Mouse (Mus musculus) layer of hippocampus, adult 9-10 months (tissue): ENCODE results near the gene St3gal3.

ENCODE experiments used
- DNase-seq: peaks from one replicate; pipeline ENCODE4 v3.0.0; 2022; ENCODE audit warnings: low spot score

Gene St3gal3

DNA sequence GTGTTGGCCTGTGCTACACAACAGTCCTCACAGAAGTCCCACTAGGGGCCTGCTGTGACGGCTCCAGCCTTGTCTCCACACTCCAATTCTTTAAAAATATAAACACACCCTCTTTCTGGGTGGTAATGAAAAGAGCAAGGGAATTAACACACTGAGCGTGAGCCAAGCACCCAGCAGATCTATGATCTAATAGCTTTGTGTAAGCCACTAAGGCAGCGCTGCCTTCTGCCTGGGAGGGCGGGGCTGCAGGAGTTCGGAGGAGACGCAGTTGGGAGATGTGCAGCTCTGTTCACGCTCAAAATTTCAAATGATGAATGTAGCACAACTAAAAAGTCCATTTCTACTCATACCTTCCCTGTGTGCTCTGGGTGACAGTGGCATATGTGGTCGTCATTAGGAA lies 115.1 kb downstream of the St3gal3 start:
- no peak for DNase-seq

GRCm38 (mm10) chr4:118019218-118019617 lies 115.5 kb downstream of the St3gal3 start:
- DNase-seq: no peak

DNA sequence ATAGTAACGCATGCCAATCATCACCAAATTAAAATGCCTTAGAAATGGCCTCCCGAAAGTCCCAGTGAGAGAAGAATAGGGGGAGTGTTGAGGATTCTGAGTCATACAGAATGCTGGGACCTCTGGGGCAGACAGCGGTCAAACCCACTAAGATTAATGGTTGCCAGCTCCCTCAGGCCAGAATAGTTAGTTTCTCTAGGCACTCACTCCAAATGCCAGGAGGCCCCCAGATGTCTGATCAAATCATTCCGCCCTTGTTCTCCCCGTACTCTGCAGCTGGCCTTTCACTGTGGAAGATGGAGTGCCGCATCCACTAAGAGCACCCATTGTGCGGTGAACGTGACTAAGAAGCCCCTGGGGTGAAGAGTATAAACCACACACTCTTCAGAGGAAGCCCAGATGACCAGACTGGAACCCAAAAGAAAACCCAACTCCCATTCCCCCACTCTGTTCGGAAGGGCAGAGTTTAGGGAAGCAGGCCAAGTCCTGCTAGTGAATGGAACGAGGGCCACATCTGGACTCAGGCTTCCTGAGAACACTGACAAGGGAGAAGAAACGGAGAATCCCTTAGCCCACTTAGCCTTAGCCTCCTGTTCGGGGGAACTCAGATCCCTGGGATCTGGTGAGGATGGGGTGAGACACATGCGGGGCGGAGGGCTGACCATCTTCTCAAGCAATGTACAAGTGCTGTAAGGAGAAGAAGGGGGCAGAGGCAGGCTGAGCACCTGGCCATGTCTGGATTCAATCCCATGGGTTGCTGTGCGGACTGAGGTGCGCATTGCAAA lies 117.5 kb downstream of the St3gal3 start:
- no peak for DNase-seq

DNA sequence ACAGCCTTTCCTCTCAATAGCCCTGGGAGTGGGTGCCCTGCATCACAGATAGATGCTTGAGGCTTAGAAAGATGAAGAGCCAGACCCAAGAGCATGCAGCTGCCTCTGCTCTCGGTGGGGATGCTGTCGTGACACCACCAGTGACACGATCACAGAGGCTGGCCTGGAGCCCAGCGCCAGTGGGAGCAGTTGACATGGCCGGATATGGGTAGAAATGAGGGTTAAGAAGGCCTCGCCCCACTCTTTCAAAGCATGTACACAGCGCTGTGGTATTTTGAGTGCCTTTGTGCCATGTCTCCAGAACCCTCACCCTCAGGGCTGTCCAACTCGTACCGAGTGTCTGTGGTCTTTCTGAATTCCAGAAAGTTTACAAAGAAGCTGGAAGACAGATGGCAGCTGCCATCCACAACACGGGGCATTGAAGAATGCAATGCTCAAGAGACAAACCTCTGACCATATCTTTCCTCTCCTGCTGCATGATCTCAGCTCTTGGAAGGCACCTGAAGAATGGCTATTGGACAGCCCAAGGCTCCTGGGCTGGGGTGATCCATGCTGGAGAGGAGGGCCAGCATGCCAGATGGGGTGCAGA lies 118.3 kb downstream of the St3gal3 start:
- DNase-seq: no peak

DNA sequence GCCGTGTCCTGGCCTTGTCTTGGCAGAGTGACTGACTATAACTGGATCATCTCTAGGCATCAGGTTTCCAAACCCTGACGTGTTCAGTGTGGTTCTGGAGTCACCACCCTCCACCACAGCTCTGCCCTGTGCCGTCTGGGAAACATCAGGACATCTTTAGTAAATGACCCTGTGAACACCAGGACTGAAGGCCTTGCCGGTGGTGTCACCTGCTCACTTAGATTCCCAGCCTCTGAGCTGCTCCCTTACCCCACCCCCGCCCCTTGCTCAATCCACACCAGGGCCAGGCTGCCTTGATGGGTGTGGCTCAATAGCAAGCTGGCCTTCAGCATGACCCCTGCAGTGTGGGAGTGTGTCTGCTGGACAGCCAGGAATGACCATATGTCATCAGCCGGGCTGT lies 119.1 kb downstream of the St3gal3 start:
- no peak for DNase-seq

- no peak for DNase-seq
Observed at GRCm38 (mm10) chr4:118015126-118015525, 119.6 kb downstream of the St3gal3 start.

DNA sequence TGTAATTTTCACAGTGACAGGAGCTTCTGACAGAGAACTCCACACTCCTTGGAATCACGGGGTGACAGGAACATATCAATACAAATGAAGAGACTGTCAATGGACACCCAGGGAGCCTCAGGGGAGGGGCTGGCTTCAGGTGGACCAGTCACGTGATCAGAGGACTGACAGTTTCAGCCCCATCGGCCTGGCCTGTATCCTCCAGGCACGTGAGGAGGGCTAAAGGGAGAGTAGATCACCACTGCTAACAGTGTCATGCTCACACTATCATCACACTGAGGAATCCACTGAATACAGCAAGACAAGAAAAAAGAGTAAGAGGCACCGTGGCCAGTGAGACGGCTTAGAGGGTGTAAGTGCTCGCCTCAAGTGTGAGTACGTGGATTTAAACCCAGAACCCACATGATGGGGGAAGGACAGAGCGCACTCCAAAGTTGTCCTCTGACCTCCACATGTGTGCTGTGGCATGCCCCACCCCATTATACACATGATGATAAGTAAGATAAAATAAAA lies 124.0 kb downstream of the St3gal3 start:
- no peak for DNase-seq

GRCm38 (mm10) chr4:118008433-118009033 lies 126.2 kb downstream of the St3gal3 start:
- DNase-seq: no peak

GRCm38 (mm10) chr4:118001355-118001754 lies 133.4 kb downstream of the St3gal3 start:
- DNase-seq: no peak

GRCm38 (mm10) chr4:118000605-118001208 lies 134.0 kb downstream of the St3gal3 start:
- no peak for DNase-seq

- DNase-seq: no peak
Observed at GRCm38 (mm10) chr4:117999951-118000350, 134.8 kb downstream of the St3gal3 start.

DNA sequence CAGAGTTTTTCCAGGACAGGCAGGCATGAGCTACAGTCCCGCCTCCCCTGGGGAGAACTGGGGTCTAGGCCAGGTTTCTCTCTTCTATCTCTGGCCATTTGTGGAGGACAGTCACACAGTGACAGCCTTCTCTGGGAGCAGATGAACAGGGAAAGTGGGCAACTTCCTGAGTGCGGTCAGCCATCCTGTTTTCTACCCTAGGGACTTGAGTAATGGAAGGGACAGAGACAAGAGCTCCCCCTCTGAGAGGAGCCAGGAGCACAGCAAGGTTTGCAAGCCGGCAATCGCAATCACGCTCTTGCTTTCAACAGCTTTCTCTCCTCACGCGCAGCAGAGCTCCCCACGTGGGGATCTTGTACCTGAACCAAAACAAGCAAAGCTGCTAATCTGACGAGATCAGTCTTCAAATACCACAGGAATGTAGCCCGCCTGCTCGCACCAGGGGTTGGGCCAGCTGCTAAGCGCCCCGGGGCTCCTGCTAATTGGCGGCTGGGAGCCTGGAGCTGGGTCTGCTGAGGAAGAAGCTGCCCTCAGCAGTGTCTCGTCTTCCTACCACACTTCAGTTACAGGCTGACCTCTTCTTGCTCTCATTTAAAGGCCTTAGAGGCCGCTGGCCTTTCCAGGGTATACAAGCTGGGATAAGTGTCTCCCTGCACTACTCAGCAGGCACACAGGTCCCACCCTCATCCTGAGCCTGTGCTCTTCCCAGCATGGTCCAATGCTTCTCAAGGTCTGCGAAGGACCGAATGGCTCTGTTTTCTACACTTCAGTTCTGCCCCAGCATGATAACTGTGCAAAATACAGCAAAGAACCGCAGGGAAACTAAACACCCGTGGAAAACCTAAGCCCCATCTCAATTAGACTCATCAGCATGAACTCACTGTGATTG lies 137.1 kb downstream of the St3gal3 start:
- no peak for DNase-seq

- no peak for DNase-seq
Observed at GRCm38 (mm10) chr4:117996701-117997100, 138.0 kb downstream of the St3gal3 start.

DNA sequence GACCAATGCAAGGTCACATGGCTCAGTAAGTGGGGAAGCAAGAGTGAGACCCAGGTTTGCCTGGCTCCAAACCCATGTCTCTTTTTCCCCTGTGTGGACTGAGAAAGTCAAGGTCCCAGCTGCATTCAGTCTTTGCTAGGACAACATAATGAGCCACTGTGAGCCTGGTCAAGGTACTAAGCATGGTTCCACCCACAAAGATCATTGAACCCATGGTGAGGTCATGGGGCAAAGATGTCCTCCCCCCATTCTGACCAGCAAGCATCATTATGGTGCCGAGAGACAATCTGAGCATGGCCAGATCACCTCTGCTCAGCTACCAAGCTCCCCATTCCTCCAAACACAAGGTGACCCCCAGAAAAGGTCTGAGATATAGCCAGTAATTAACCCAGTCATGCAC lies 139.3 kb downstream of the St3gal3 start:
- no peak for DNase-seq

GRCm38 (mm10) chr4:117993421-117993820 lies 141.3 kb downstream of the St3gal3 start:
- DNase-seq: no peak

DNA sequence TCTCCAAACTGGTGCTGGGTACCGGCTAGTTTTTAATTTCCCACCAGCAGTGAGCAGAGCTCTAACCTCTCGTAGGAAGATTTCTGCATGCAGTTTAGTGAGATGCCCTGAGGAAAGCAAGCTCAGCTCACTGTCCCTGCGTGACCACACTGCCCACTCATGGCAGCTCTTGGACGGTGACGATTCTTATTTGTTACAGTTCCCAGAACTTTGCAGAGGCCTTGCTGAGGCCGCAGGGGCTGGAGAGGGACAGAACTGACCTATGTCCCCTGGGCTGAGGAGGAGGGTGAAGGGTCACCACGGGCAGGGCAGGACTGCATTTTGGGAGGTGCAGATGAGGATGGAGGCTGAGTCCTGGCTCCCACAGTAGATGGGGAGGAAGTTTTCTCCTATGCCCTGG lies 141.8 kb downstream of the St3gal3 start:
- no peak for DNase-seq

GRCm38 (mm10) chr4:117992036-117992435 lies 142.7 kb downstream of the St3gal3 start:
- no peak for DNase-seq

DNA sequence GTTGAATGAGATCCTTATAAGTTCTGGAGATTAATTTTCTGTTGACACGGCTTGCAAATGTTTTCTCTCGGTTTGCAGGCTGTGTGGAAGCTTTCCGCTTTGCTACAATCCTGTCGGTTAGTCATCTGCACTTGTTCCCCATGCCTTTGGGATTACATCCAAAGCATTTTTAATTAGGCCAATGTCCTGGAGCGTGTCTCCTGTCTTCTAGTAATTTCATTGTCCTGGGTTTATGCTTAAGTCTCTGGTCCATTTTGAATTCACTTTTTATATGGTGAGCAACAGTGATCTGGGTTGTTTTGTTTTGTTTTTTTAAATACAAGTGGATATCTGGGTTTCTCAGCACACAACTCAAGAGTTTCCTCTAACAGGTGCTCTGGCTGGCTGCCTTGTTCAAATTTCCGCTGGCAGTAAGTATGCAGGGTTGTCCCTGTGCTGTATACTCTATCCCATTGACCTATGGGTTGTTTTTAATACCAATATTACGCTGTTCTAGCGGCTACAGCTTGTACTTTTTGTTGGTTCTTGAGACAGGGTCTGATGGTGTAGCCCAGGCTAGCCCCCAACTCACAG lies 143.6 kb downstream of the St3gal3 start:
- DNase-seq: no peak

DNA sequence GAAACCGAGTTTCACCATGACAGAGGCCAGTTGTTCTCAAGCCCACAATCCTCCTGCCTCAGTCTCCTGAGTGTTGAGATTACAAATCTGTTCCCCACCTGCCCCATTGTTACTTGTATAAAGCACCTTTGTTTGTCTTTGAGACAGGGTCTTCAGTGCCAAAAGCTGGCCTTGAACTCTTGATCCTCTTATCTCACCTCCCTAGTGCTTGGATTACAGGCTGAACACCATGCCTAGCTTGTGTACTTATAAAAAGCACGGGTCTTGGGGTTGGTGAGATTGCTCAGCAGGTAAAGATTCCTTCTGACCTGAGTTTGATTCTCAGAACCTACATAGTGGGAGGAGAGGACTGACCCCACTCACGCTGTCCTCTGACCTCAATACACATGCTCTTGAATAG lies 144.1 kb downstream of the St3gal3 start:
- DNase-seq: no peak

DNA sequence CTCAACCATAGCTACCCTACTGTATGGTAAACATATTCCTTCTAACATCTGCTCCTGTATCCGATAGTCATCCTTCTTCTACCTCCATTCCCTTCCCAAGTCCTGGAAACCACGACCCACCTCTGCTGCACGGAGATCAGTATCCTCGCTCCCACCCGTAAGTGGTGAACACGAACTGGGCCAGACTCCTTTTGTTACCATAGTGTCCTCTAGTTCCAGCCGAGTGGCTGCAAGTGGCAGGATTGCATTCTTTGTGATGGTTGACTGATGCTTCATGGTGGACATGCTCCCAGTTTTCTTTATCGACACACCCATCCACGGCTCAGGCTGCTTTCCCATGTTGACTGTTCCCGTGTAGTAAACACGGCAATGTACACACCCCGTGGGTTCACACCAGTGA lies 144.9 kb downstream of the St3gal3 start:
- DNase-seq: no peak

DNA sequence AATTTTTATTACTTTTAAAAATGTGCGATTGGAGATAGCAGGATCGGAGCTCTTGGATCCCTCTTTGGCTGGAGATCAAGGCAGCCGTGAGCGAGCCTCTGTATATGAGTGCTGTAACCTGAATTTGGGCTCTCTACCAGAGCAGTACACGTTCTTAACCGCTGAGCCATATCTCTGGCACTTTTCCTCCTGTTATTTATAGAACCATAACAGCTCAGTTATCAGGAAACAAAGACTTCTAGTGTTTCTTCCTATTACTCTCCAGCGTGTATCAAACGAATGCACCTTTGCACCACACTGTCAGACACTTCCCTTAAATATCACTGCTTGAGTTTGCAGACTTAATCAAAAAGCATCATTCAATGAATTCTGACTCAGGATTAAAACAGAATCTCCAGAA lies 147.9 kb downstream of the St3gal3 start:
- DNase-seq: no peak
